In genomic region chr2:119015604-119016180, GRCm38 (mm10) we compare ENCODE assay signal across 8 mouse cellular contexts. TPM values are rescaled to one million over a fixed set of nuclear protein-coding genes. Genes with fewer than 3 reads are reported as not detected.
DNase-seq lines count a peak whose midpoint lies in the region; ATAC-seq and TF ChIP-seq lines count a peak whose summit lies in the region.
"Had no signal": no experiment of that assay in that cellular context is flagged by ENCODE, and none has a peak within 500 bp of the region (broad histone marks: within the 10 kb centered on the region; RNA-seq: fewer than 3 reads in every experiment).

No protein-coding gene starts in this region.

- peak; percentile 37 for DNase-seq in G1E (ENCODE audit: low spot score)
- peak; percentile 15 for DNase-seq in adrenal gland, adult 8-10 months
- DNase-seq in gastrocnemius, postnatal 14 days = peak; percentile 53
- DNase-seq in kidney, postnatal 36 days = peak; percentile 54 to 63
- DNase-seq in ovary, postnatal 36 days (ENCODE audit: low spot score) = no peak
- DNase-seq in Muller cell, postnatal 12 days (ENCODE audit: inconsistent ontology term) = no peak

- peaks cover 9% of the 10 kb centered on the region for H3K9me3 ChIP-seq in G1E (replicated peaks)
- no peaks in the 10 kb centered on the region for H3K9me3 ChIP-seq in hindbrain, embryonic 16.5 days (ENCODE audit: control insufficient read depth, low read length)
- H3K9me3 ChIP-seq: lung, embryonic 15.5 days had no signal

- H3K4me1 ChIP-seq in G1E (ENCODE audit: insufficient read depth, low read depth, low read length) = peaks cover 10% of the 10 kb centered on the region
- peaks cover 8% of the 10 kb centered on the region; the same call in 1 of the 2 replicates for H3K4me1 ChIP-seq in hindbrain, embryonic 16.5 days (ENCODE audit: control insufficient read depth, insufficient read depth, low read depth, low read length)

- no peak overlapping the region; the same call in 1 of the 2 replicates for H3K4me3 ChIP-seq in G1E (ENCODE audit: low read depth, low read length)
- no peak overlapping the region for H3K4me3 ChIP-seq in hindbrain, embryonic 16.5 days (ENCODE audit: low read length)
- H3K4me3 ChIP-seq: lung, embryonic 15.5 days had no signal

- H3K27me3 ChIP-seq in G1E (ENCODE audit: insufficient read depth, low read length) = no peaks in the 10 kb centered on the region; the same call in 1 of the 2 replicates
- no peaks in the 10 kb centered on the region for H3K27me3 ChIP-seq in hindbrain, embryonic 16.5 days (replicated peaks; ENCODE audit: control insufficient read depth, insufficient read depth, low read length)
- H3K27me3 ChIP-seq: lung, embryonic 15.5 days had no signal

- ATAC-seq in G1E (ENCODE audit: extremely low read depth, insufficient number of reproducible peaks, low FRiP score, poor library complexity, severe bottlenecking) = peak; percentile 70
- ATAC-seq in hindbrain, embryonic 16.5 days = no peak

- H3K27ac ChIP-seq in hindbrain, embryonic 16.5 days (ENCODE audit: low read depth, low read length) = no peak overlapping the region
- H3K27ac ChIP-seq: lung, embryonic 15.5 days had no signal

- intact Hi-C loops in gastrocnemius, postnatal 14 days (cut with DNase I; ENCODE audit: low total_unique reads) = no loop called here

- TF ChIP-seq CTCF in G1E (IDR thresholded peaks at IDR 0.05; ENCODE audit: low read depth, low read length) = no peak

- no peak overlapping the region for H3K9ac ChIP-seq in hindbrain, embryonic 16.5 days (ENCODE audit: low read depth, low read length)
- H3K9ac ChIP-seq: lung, embryonic 15.5 days had no signal

- H3K36me3 ChIP-seq in G1E (replicated peaks) = peaks cover 34% of the 10 kb centered on the region
- H3K36me3 ChIP-seq in hindbrain, embryonic 16.5 days (ENCODE audit: control insufficient read depth, insufficient read depth, low read length) = peaks cover 3% of the 10 kb centered on the region; the same call in 1 of the 2 replicates

- whole genome bisulfite sequencing in hindbrain, embryonic 16.5 days = 52% methylated on average over 12 of the region's 12 CpGs

- no peak overlapping the region for H3K4me2 ChIP-seq in hindbrain, embryonic 16.5 days (ENCODE audit: low read length)
- H3K4me2 ChIP-seq: lung, embryonic 15.5 days had no signal

RNA-seq across cellular contexts. Expression of gene Ccdc32, which starts 13.5 kb away (rescaled TPM):
- total RNA-seq in G1E (2014; fragmentation: Nextera tagmentation) = 18.5 and 27.3 TPM in 2 replicates
- 28.1 and 33.0 TPM in 2 replicates for total RNA-seq in G1E (2017)
- 13.7 and 20.1 TPM in 2 replicates for polyA plus RNA-seq in G1E (2012)
- 10 to 100 TPM; 22.5 to 26.5 (median 23.2) TPM for total RNA-seq in adrenal gland, adult 8-10 months (2022)
- total RNA-seq in gastrocnemius, postnatal 14 days (2021) = 1 to 10 TPM; 5.6 to 6.2 TPM
- polyA plus RNA-seq in hindbrain, embryonic 16.5 days (2015; fragmentation: Nextera tagmentation; extraction: Ambion mirVana) = 41.7 and 44.1 TPM in 2 replicates

RNA-seq across cellular contexts. Expression of gene Rpusd2, which starts 18.9 kb away (rescaled TPM):
- total RNA-seq in G1E (2014; fragmentation: Nextera tagmentation) (24.8 and 26.7 TPM in 2 replicates), G1E (2017) (15.4 and 18.5 TPM in 2 replicates)
- 7.6 and 8.3 TPM in 2 replicates for polyA plus RNA-seq in G1E (2012)
- 1 to 10 TPM; 5.1 to 8.2 (median 7.2) TPM for total RNA-seq in adrenal gland, adult 8-10 months (2022)
- 1 to 10 TPM; 2.7 to 3.5 TPM for total RNA-seq in gastrocnemius, postnatal 14 days (2021)
- polyA plus RNA-seq in hindbrain, embryonic 16.5 days (2015; fragmentation: Nextera tagmentation; extraction: Ambion mirVana) = 3.7 and 4.1 TPM in 2 replicates

RNA-seq across cellular contexts. Expression of gene Knl1, which starts 31.2 kb away (rescaled TPM):
- total RNA-seq in G1E (2014; fragmentation: Nextera tagmentation) (174 and 183 TPM in 2 replicates), G1E (2017) (75.2 and 85.0 TPM in 2 replicates)
- polyA plus RNA-seq in G1E (2012) = 13.6 and 14.1 TPM in 2 replicates
- 1 to 10 TPM in 2 of 4 experiments, under 1 TPM in 2; 0.46 to 1.0 (median 0.96) TPM for total RNA-seq in adrenal gland, adult 8-10 months (2022)
- total RNA-seq in gastrocnemius, postnatal 14 days (2021) = 1 to 10 TPM; 2.2 to 2.3 TPM
- polyA plus RNA-seq in hindbrain, embryonic 16.5 days (2015; fragmentation: Nextera tagmentation; extraction: Ambion mirVana) = 8.3 and 9.7 TPM in 2 replicates

Comparison
In these comparisons a context has a peak if more than half of its experiments do, and no peak if none do; other contexts are left out.
1. DNase-seq: peak in G1E (single experiment), adrenal gland, adult 8-10 months (single experiment), gastrocnemius, postnatal 14 days (single experiment) and kidney, postnatal 36 days (2 of 2); none in ovary, postnatal 36 days (single experiment) and Muller cell, postnatal 12 days (single experiment).
2. RNA of gene Knl1, which starts 31.2 kb away (total RNA-seq): 75.2 to 183 TPM in G1E; 2.2 to 2.3 TPM in gastrocnemius, postnatal 14 days and 0.46 to 1.0 TPM in adrenal gland, adult 8-10 months; every median in the first group is over 10 times any median in the second.